Mouse (Mus musculus): Measurements from ENCODE around the gene Fcer2a.

The Fcer2a gene

DNA sequence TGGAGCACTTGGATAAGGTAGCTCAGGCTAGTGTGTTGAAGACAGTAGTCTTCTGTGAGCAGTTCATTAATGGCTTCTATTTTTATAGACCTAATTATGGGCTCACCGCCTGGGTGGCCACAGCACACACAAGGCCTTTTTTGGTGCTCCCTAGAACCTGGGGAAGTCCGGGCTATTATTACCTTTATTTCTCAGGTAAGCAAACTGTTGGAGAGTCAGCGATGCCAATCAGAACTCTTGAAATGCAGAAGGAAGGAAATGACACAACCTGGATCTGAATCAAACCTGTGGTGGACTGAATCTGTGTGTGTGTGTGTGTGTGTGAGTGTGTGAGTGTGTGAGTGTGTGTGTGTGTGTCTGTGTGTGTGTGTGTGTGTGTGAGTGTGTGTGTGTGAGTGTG, at the start of gene Fcer2a:
Fcer2a (minus strand) TSS at position 55 of the 400 bp plus-strand sequence.
- no peak for DNase-seq (ENCODE audit: low spot score)

DNA sequence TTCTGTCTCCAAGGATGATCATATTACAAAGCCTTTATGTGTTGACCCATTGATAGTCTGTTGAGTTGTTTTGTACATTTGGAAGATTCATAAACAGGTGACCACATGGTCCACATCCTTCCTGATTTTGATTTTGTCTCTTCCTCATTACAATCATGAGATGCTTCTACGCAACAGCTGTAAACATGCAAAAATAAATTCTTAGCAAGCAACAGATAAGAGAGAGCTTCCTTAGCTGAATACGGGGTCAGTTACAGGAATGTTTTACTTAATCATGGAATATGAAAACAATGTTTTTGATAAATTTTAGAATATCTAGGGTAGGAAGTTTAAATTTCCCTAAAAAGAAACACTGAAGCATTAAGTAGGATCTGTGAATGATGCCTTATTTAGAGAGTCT, 43.0 kb upstream of the Fcer2a start:
- no peak for DNase-seq (ENCODE audit: low spot score)

DNA sequence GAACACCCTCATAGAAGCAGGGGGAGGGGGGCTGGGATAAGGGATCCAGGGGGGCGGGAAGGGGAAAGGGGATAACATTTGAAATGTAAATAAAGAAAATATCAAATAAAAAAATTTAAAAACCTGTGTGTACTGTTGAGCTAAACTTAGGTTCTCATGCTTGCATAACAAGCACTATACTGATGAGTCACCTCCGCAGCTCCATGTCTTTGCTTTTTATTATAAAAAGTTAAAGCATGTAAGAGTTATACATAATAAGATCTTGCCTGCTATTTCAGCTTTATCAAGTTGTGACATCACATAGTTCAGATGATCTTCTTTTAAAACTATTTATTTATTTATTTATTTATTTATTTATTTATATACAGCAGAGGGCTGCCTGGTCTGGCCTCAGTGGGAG, 41.6 kb upstream of the Fcer2a start:
- no peak for DNase-seq (ENCODE audit: low spot score)

DNA sequence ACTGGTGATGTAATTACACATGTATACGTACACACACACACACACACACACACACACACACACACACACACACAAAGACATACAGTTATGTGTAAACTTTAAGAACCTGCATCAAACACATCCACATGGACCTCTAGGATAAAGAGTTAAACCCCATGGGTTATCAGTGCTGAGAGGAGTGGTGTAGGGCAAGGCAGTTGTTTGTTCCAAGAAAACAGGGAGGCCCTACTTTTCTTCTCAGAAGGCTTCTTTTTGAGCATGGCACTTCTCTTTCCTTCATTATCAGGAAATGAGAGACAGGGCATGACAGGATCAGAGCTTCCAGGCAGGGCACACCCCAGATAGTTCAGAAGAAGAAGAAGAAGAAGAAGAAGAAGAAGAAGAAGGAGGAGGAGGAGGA, 40.1 kb upstream of the Fcer2a start:
- no peak for DNase-seq (ENCODE audit: low spot score)

DNA sequence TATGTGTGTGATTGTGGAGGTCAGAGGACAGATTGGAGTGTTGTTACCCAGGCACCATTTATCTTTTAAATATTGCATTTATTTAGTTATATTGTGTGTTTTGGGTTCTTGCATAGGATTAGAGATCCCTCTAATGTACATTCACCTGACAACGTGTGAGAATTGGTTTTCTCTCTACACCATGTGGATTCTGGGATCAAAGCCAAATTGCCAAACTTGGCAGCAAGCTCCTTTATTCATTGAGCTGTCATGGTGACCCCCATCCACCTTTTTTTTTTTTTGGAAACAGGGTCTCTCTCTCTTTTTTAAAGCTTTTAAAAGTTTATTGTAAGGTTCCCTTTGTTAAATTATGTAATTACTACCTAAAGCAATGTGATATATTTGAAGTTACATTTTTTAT, 27.1 kb upstream of the Fcer2a start:
- DNase-seq (ENCODE audit: low spot score) = no peak

DNA sequence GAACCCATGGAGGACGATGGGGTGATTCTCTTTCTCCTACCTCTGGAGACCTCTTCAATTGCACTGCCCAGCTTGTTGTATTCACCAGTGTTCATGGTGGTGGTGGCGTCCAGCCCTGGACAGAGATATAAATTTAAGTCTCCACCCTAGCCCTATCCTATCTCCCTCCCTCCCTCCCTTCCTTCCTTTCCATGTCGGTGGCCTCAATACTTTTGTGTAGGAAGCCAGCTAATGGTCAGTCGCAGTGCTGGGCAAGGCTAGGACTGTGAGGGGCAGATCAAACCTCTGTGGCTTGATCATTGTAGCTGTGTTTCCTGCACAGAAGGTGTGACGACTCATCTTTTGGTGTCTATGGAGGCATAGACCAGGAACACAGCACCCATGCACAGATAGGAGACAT, 26.6 kb upstream of the Fcer2a start, which contains the start of gene Clec4g:
Clec4g (minus strand) TSS at position 101 of the 400 bp plus-strand sequence.
- DNase-seq (ENCODE audit: low spot score) = no peak

DNA sequence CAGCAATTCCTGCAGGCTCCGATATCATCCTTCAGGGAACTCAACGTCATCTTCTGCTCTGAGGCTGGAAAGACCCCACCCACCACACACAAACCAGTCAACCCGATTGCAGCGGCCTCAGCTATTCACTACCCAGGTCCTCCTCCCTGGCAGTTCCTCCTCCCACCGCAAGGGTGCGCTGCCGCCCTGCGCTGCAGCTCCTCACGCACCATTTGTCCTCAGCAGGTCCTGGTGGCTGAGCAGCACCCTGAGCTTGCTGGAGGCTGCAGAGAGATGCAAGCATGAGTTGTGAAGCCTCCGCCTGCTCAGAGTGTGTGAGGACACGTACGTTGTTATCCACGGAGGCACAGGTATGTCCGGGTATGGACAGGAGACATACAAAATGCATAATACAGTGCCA, 24.6 kb upstream of the Fcer2a start:
- peak; percentile 70 for DNase-seq (ENCODE audit: low spot score)

DNA sequence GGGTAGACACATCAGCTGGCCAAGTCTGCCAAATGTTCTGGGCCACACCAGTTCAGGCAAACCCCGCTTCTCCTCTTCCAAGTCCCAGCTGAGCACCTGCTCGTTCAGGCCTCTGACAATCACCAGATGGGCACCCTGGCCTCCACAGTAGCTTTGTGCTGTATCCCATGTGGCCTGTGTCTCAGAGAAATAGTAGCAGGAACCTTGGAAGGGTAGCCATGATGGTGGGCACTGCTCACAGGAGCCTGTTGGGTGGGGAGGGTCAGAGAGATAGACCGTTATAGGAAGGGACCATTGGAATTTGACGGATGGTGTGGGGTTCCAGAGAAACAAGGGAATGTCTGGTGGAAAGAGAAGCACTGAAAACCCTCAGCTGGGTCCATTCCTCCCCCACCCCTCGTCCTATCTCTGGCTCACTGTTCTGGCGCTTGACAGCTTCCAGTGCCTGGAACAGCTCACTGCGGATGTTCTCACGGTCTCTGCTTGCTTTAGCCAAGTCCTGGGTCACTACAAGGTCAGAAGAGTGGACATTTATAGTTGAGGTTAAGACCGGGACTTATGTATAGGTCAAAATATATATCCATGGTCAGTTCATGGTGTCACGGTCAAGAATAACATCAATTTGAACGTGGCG, 23.5 kb upstream of the Fcer2a start:
- no peak for DNase-seq (ENCODE audit: low spot score)

DNA sequence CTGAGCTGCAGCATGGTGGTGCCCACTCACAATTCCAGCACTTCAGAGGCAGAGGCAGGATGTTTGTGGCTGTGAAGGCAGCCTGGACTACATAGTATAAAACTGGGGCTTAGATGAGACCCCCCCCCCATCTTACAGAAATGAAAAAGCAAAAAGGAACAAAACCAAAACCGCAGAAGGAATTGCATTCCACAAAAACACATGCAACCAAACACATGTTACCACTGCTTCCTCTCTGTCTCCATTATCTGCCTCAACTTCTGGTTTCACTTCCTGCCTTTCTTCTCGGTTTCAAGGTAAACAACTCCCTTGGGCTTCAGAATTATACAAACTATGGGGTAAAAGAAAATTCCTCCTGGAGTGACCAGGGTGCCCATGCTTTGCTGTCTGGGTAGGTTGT, 17.7 kb upstream of the Fcer2a start:
- DNase-seq (ENCODE audit: low spot score) = no peak

DNA sequence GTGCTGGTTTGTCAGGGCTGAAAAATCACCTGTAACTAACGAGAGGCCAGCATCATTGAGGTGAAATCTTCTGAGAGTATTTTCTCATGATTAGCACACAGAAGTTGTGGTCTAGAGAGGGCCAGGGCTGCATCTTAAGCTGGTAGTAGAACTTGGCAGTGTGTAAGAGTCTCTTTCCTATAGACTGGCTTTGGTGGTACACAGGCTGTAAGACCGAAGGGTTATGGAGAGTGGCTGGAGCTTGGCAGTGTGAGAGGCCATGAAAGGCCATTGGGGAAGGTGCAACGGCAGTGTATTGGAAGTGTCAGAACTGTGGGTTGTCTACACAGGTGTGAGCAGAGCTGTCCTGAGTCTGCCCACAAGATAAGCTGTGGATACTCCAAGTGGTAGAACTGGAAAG, 16.3 kb upstream of the Fcer2a start:
- no peak for DNase-seq (ENCODE audit: low spot score)

DNA sequence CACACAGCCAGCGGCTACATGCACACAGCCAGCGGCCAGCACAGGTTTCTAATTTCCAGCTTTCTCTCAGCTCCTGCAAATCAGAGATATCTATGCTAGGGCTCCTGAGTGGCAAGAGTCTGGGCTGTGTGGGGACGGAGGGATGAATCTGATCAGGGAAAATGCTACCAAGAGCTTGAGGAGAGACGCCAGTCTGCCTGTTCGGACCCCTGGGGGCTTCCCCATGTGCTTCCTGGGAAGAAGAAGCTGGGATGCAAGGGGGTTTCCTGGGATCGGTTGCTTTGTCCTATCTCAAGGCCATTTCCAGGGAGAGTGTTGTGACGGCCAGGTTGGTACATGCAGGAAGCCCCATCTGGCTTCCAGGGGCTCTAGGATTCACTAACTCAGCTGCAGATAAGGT, 13.6 kb upstream of the Fcer2a start:
- no peak for DNase-seq (ENCODE audit: low spot score)

DNA sequence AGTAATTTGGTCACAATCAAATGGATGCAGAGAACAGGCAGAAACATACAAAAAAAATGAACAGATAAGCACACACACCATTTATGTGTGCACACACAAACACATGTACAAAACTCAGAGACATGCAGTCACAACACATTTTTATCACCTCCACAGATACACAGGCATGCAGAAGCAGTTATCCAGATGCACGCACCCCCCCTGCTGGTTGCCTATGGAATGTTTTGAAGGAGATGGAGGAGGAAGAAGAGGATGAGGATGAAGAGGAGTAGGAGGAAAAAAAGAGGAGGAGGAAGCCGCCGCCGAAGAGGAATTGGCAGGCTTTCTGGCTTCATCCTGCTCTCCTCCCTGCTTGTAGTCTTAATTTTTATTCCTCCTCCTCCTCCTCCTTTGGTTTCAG, 11.7 kb upstream of the Fcer2a start:
- no peak for DNase-seq (ENCODE audit: low spot score)

DNA sequence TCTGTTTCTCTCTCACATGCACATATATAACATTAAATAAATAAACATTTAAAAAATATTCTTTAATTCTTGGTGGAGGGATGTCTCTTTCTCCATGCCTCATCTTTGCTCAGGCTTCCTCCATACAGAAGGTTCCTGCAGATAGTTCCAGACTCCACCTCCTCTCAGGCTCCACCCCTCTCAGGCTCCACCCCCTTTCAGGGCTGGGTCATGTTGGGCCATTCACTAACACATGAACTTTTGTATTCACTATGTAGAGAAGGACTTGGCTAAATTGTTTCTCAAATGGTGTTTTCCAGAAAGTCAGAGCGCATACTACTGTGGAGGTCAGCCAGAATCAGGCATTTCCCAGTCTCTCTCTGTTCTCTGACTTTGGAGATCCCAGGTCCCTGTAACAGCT, 7.5 kb upstream of the Fcer2a start:
- DNase-seq (ENCODE audit: low spot score) = no peak

DNA sequence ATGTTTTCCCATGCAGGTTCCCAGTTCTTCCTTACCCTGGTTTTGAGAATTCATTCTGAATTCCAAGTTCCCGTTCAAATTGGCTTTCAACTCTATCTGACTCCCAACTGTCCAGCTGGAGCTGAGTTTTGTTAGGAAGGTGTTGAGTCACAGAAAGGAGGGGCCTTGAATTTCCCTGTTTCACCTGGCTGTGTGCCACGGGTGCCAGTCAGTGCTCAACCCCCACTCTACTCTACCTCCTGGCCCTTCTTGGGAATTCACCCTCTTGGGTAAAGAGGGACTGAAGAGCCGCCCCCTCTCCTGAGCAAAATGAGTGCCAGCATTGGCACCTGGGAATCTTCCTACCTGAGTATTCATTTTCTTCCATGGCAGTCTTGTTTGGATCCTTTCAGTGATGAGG, 3.2 kb downstream of the Fcer2a start:
- no peak for DNase-seq (ENCODE audit: low spot score)

DNA sequence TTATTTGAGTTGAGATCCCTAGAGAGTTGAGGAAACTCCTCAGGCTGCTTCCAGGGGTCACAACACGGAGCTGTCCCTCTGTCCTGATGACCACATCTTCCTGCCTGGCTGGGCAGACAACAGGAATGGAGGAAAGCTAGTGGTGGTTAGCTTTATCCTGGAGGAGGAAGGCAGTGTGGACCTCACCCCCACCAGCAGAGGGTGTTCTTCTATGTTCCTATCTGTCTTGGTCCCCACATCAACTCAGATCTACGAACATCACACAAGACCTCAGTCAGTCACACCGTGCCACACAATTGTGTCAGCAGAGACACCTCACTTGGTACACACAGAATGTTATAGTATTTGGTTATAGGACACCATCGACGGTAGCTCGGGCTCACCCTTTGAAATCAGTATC, 6.4 kb downstream of the Fcer2a start:
- DNase-seq (ENCODE audit: low spot score) = no peak

DNA sequence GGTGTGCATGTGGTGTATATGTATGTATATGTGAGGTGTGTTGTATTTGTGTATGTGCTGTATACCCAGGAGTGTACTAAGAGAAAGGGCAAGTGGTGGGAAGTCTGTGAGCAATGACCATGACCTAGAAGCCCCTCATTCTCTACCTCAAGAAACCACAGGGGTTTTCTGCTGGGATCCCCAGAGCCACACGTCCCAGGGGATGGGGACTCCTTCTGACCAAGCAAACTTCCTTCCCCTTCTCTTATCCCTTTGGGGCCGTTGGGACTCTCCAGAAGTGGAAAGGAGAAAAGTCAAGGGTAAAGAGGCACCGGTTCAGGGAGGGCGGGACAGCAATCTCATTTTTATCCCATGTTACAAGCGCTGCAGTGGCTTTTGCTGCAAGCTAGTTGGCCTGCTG, 8.6 kb downstream of the Fcer2a start:
- DNase-seq (ENCODE audit: low spot score) = no peak

DNA sequence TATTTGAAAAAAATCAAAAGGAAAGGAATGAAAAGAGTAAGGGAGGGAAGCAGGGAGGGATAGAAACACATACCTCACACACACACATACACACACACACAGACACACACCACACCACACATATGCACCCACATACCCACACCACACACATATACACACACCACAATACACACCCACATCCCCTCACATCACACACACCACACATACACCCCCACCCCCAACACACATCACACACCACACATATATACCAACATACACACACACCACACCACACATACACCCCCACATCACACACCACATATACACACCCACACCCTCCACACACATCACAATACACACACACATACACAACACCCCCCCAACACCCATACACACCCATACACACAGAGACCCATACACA, 9.4 kb downstream of the Fcer2a start:
- DNase-seq (ENCODE audit: low spot score) = no peak

DNA sequence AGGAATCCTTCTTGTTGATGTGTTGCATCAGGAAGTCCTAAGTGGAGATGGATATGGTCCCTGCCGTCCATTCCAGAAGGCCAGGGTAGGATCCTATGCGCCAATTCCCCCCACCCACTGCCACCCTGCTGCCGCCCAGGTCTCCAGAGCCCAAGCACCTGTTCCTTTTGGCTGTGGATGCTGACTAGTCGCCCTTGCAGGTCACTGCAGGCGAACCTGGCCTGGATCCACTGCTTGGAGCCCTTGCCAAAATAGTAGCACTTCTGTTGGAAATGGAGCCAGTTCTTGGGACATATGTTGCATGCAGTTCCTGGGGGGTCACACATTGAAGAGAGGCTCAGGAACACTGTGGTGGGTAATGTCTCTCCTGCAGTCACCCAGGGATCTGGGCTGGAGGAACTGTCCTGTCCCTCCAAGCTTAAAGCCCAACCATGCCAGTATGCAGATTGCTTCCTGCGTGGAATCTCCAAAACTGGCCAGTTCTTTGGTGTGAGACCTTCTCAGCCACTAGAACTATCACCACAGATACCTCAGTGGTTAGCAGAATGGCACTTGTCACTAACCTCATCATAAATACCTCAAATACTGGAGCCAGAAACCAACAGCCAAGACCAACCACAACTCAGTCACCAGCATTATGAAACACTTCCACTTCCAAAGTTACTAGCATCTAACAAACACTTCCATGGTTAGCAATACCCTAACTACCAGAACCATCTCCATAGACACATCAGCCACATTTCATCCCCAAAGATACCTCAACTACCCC, 10.4 kb downstream of the Fcer2a start:
- DNase-seq (ENCODE audit: low spot score) = no peak

DNA sequence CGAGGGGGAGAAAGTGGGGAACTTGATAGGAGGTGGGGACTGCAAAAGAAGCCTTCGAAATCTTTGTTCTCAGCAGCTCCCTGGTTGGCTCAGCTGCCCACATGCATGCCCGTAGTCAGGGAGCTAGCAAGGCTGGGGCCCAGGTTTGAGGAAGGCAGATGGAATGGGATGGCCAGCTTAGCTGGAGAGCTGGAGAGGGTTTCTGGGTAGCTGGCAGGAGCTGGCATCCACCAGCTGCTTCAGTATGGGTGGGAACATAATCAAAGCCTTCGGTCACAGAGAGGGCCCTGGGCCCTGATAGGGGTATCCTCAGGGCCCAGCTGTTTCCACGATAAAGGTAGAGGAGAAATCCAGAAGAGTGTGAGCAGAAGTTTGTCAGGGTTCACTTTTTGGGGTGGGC, 11.5 kb downstream of the Fcer2a start:
- DNase-seq (ENCODE audit: low spot score) = no peak

DNA sequence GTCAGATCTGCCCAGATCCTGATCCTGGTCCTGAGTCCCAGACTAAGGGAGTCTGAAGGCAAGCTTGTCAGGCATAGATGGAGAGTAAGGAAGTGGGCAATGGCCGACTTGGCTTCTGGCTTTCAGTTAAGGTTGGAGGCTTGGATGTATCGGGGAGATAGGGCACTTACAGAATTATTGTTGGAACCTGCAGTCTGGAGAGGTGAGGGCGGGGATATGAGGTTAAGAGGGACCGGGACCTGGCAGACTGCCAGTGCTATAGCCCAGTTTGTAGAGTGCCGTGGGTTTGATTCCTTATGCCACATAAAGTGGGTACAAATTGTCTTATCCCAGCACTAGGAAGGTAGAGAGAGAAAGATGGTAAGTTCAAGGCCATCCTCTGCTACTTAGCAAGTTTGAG, 14.3 kb downstream of the Fcer2a start:
- no peak for DNase-seq (ENCODE audit: low spot score)

DNA sequence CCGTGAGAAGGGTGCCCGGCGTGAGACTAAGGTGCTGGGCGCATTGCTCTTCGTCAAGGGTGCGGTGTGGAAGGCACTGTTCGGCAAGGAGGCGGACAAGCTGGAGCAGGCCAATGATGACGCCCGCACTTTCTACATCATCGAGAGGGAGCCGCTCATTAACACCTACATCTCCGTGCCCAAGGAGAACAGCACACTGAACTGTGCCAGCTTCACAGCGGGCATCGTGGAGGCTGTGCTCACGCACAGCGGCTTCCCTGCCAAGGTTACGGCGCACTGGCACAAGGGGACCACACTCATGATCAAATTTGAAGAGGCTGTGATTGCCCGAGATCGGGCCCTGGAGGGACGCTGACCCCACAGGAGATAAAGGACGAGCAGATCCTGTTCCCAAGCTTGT, 14.7 kb downstream of the Fcer2a start:
- no peak for DNase-seq (ENCODE audit: low spot score)

DNA sequence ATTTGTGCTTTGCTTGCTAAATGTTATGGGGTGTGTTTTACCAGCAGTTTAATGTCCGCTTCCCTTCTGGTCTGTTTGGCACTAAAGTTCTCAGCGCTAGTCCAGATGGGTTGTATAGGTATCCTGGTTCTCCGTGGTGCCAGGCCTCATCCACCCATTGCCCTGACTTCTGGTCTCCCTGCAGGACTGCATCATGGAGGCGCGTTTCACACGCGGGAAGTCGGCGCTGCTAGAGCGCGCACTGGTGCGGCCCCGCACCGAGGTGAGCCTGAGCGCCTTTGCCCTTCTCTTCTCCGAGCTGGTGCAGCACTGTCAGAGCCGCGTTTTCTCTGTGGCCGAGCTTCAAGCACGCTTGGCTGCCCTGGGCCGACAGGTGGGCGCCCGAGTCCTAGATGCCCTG, 15.1 kb downstream of the Fcer2a start:
- DNase-seq (ENCODE audit: low spot score) = no peak

DNA sequence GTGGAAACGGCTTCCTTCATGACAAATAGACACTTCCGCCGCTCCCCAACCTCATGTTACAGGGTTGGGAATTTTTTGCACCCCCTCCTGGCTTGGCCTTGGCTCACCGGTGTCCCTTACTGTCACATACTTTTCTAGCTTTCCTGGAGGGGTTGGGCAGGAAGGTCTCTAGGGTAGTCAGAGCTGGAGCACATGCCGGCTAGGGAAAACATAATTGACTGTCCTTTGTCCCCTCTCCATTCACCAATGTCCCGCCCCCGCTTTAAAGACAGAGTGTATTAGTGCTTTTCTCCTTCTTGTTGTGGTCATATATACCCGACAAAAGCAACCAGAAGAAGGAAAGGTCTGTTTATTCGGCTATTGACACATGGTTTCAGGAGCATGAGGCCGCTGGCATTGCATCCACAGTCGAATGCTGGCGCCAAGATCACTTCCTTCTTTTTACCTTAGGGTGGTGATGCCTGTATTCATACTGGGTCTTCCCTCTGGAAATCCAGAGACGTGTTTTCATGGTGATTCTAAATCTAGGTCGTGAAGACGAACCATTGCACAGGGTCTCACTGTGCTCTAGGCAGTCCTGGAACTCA, 16.9 kb downstream of the Fcer2a start:
- no peak for DNase-seq (ENCODE audit: low spot score)
